Mouse (Mus musculus) heart, embryonic 16.5 days (tissue): ENCODE measurements around the gene Smpd1. TPM values are rescaled to one million over a fixed set of nuclear protein-coding genes. Genes with fewer than 3 reads are reported as not detected.

ENCODE experiments used
- ATAC-seq: fragments of 200-750 bp; cut with Nextera tagmentation; replicated peaks from 2 replicates; pipeline ENCODE4 v1.8.0; 2017; ENCODE audit warnings: moderate number of reproducible peaks; ENCODE audit not compliant: insufficient read depth, low FRiP score; ENCODE audit errors: extremely low read depth
- H3K27ac ChIP-seq: fragments of 300-500 bp; sonication (generic); 2 replicates; pipeline ENCODE4 v1.5.1; 2014; ENCODE audit warnings: mild to moderate bottlenecking, low read length, control low read depth, moderate library complexity
- H3K27me3 ChIP-seq: fragments of 300-500 bp; sonication (generic); 2 replicates; pipeline ENCODE4 v1.6.1; 2014; ENCODE audit warnings: low read length, mixed read lengths; ENCODE audit not compliant: control insufficient read depth, insufficient read depth
- H3K36me3 ChIP-seq: fragments of 300-500 bp; sonication (generic); 2 replicates; pipeline ENCODE4 v1.6.1; 2014; ENCODE audit not compliant: control insufficient read depth, insufficient read depth
- H3K4me1 ChIP-seq: fragments of 300-500 bp; sonication (generic); 2 replicates; pipeline ENCODE4 v1.6.1; 2014; ENCODE audit warnings: low read length, mixed read lengths; ENCODE audit not compliant: control insufficient read depth, insufficient read depth
- H3K4me2 ChIP-seq: fragments of 300-500 bp; sonication (generic); 2 replicates; pipeline ENCODE4 v1.6.1; 2014; ENCODE audit warnings: low read depth, mild to moderate bottlenecking, control low read depth, low read length
- H3K4me3 ChIP-seq: fragments of 300-500 bp; sonication (generic); 2 replicates; pipeline ENCODE4 v1.5.1; 2014; ENCODE audit warnings: mild to moderate bottlenecking, control low read depth, low read length
- H3K9ac ChIP-seq: fragments of 300-500 bp; sonication (generic); 2 replicates; pipeline ENCODE4 v1.6.1; 2014; ENCODE audit warnings: low read length, control low read depth
- H3K9me3 ChIP-seq: fragments of 300-500 bp; sonication (generic); replicated peaks from 2 replicates; pipeline ENCODE4 v1.6.1; 2016; ENCODE audit warnings: low read length; ENCODE audit not compliant: control insufficient read depth
- WGBS: fragments of 180-500 bp; shearing (Covaris S2); extraction: QIAGEN DNeasy Blood & Tissue Kit; methylation state at CpG from one replicate; pipeline ENCODE4 v1.1.7; 2014; 5-methylcytosine and 5-hydroxymethylcytosine counted together
- polyA plus RNA-seq: library from polyadenylated mRNA; unstranded; fragments of >200 nt; fragmentation: Nextera tagmentation; extraction: Ambion mirVana; gene quantifications from 2 replicates; pipeline ENCODE4 v1.2.1, GENCODE M21; 2015

The Smpd1 gene
- polyA plus RNA-seq, 1 experiment from 2014 or later, result 61.7 TPM

DNA sequence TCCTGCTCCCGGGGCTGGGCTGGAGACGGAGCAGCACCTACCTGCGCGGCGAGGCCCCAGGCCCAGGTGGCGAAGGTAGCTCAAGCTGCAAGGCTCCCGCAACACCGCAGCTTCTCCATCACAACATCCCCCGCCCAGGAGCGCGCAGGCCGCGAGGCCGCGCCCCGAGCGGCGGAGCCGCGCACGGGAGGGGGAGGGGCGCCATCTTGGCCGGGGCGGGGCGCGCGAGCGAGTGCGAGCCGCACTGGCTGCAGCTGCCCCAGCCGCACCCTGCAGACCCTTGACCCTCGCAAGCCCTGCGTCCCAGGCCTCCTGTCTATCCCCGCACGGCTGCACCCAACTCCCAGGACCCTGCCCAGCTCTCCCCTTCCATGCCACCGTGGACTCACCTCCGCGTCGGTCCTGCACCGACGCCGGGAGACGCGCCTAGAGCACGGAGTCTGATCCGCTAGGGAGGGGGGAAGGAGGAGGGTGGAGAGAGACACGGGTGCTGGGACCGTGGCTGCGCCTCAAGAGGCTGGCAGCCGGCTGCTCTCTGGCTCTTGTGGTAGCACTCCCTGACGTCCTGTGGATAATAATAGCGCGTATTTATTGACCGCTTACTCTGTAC lies 27.0 kb downstream of the Smpd1 start, which contains the start of gene Apbb1:
Gene Apbb1, minus strand, starts transcription at position 560 of the 610 bp plus-strand sequence.
- no peaks in the 10 kb centered on the region for H3K9me3 ChIP-seq
- peak within 1 kb of the TSS; percentile 83 for H3K9ac ChIP-seq
- peaks cover 7% of the 10 kb centered on the region for H3K4me1 ChIP-seq
- peak; percentile 95 for ATAC-seq
- under 1% methylated on average over 47 of the region's 54 CpGs for WGBS
- H3K27me3 ChIP-seq, result no peaks in the 10 kb centered on the region
- no peaks in the 10 kb centered on the region for H3K36me3 ChIP-seq
- H3K4me2 ChIP-seq, result peak within 1 kb of the TSS; percentile 69
- H3K27ac ChIP-seq, result peak within 1 kb of the TSS; percentile 86
- H3K4me3 ChIP-seq, result peak within 1 kb of the TSS; percentile 85

DNA sequence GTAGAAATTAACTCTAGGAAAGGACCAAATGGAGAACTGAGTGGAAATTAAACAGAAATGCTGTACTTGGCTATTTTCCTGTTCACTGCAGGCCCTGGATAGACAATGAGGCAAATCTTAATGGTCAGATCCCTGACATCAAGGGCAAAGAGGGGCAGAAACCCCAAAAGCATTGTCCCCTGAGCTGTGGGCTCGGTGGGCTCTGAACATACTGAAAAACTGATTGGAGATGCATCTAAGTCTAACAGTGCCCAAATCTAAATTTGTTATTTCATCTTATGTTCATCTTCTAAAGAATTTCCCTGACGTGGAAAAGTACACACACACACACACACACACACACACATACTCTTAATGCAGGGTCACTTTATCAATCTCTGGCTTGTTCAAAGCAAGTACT lies 27.8 kb downstream of the Smpd1 start:
- Histone ChIP-seq H3K4me1 (peaks cover 7% of the 10 kb centered on the region), H3K36me3 (no peaks in the 10 kb centered on the region), H3K4me2 (peak overlapping the region; percentile 69), H3K9ac (peak overlapping the region; percentile 83), H3K9me3 (no peaks in the 10 kb centered on the region), H3K4me3 (peak overlapping the region; percentile 85), H3K27me3 (no peaks in the 10 kb centered on the region), H3K27ac (peak overlapping the region; percentile 86)
- ATAC-seq, result no peak
- 60% methylated on average over 2 of the region's 2 CpGs for WGBS

DNA sequence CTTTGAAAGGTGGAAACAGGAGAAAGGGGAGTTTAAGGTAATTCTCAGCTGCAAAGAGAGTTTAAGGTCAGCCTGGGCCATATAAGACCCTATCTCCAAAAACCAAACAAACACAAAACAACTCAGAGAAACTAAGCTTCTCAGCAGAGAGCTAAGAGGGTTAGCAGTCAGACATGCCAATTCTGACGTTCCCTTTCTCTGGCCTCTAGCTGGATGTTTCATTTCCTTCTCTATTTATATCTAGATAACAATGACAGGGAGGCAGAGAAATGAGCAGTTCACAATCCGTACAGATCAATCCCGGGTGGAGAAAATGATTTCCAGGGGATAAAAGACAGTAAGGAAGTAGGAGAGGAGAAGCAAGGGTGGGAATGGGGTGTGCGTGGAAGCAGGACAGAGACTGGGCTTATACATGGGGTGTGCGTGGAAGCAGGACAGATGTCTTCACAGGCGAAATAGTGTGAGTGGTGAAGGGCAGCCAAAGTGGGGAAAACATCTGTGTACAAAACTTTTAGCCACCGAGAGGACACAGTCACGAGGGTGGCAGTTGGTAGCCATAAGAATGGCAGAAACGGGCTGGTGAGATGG lies 34.3 kb downstream of the Smpd1 start:
- no peak for ATAC-seq
- Histone ChIP-seq H3K9me3 (no peaks in the 10 kb centered on the region), H3K4me3 (no peak overlapping the region), H3K27ac (no peak overlapping the region), H3K27me3 (no peaks in the 10 kb centered on the region), H3K36me3 (no peaks in the 10 kb centered on the region), H3K4me2 (no peak overlapping the region), H3K4me1 (no peaks in the 10 kb centered on the region), H3K9ac (no peak overlapping the region)
- WGBS, result 50% methylated on average over 9 of the region's 9 CpGs

DNA sequence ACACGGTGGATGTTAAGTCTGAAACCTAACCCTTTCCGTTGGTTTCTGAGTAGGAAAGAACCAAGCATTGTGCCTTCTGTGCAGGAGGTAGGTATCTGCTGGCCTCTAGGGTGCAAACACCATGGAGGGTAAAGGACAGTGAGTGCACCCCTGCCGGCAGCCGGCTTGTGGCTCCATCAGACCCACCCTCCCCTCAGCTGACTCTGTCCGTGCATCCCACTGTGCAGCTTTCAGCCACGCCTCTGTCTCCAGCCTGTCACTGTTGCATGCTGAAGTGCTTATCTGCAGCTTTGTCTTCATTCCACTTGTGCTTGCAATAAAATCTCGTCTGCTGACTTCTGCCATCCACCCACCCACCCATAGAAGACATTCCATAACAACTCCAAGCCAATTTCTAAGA lies 35.9 kb downstream of the Smpd1 start:
- H3K9ac ChIP-seq, result no peak overlapping the region
- no peak overlapping the region for H3K4me3 ChIP-seq
- no peak overlapping the region for H3K27ac ChIP-seq
- H3K4me2 ChIP-seq, result no peak overlapping the region
- no peaks in the 10 kb centered on the region for H3K4me1 ChIP-seq
- H3K9me3 ChIP-seq, result no peaks in the 10 kb centered on the region
- no peak for ATAC-seq
- WGBS, result 25% methylated on average over 7 of the region's 7 CpGs
- no peaks in the 10 kb centered on the region for H3K27me3 ChIP-seq
- H3K36me3 ChIP-seq, result no peaks in the 10 kb centered on the region

DNA sequence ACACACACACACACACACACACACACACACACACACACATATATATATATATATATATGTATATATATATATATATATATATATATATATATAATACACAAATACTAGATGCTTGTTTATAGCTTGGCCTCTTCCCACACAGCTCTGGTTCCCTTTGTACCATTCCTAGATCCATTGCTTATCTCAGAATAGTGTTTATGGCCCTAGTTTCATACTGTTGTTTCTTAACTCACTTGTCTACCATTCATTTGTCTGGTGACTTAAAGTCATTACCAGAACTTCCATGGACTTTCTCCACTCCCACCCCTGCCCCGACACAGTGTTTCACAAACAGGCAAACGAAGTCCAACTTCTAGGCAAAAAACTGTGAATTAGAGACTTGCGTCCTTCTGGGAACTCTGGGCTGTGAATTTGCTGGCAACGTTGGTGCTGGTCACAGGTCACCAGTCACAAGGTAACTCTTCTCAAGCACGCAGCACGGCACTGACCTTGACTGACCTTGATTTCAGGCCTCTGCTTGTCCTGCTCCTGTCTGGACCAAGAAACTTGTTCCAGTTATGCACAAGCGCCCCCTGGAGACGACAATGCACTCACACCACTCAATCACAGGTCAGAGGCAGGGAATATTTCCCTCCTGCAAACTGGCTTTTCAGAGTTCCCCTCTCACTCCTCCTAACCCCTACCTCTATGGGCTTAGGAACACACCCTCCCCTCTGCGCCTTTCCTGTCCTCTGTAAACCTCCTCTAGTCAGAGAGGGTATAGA lies 48.9 kb downstream of the Smpd1 start:
- WGBS, result 36% methylated on average over 9 of the region's 9 CpGs
- H3K27ac ChIP-seq, result no peak overlapping the region
- H3K4me2 ChIP-seq, result no peak overlapping the region
- H3K9me3 ChIP-seq, result peaks cover 4% of the 10 kb centered on the region
- H3K36me3 ChIP-seq, result no peaks in the 10 kb centered on the region
- ATAC-seq, result no peak; the same call in 1 of the 2 replicates
- no peaks in the 10 kb centered on the region for H3K4me1 ChIP-seq
- H3K4me3 ChIP-seq, result no peak overlapping the region
- no peak overlapping the region for H3K9ac ChIP-seq
- H3K27me3 ChIP-seq, result no peaks in the 10 kb centered on the region

Other genes with a start within 250 kb of the Smpd1 start
- not detected in 2 replicates for gene Olfr689, start 243.2 kb upstream of the Smpd1 start, polyA plus RNA-seq
- not detected in 2 replicates for gene Olfr690, start 220.3 kb upstream of the Smpd1 start, polyA plus RNA-seq
- 0.06 and 0.14 TPM in 2 replicates for gene Olfr691, start 212.1 kb upstream of the Smpd1 start, polyA plus RNA-seq
- gene Olfr692, start 186.1 kb upstream of the Smpd1 start, polyA plus RNA-seq, result not detected in 2 replicates
- not detected in 2 replicates for gene Gm5901, start 179.3 kb upstream of the Smpd1 start, polyA plus RNA-seq
- gene Fam160a2, start 154.3 kb upstream of the Smpd1 start, polyA plus RNA-seq, result 32.5 and 34.5 TPM in 2 replicates
- gene Cnga4, start 149.8 kb upstream of the Smpd1 start, polyA plus RNA-seq, result 0.05 TPM in 1 of 2 replicates, not detected in the other
- gene Cckbr, start 128.6 kb upstream of the Smpd1 start, polyA plus RNA-seq, result not detected in 2 replicates
- 97.4 and 97.5 TPM in 2 replicates for gene Cavin3, start 72.1 kb upstream of the Smpd1 start, polyA plus RNA-seq
- gene Apbb1, start 27.3 kb downstream of the Smpd1 start, polyA plus RNA-seq, result 44.5 and 49.5 TPM in 2 replicates
- 0.25 and 0.91 TPM in 2 replicates for gene Hpx, start 45.8 kb downstream of the Smpd1 start, polyA plus RNA-seq
- 32.9 and 35.7 TPM in 2 replicates for gene Trim3, start 79.2 kb downstream of the Smpd1 start, polyA plus RNA-seq
- 147 and 158 TPM in 2 replicates for gene Timm10b, start 85.7 kb downstream of the Smpd1 start, polyA plus RNA-seq
- gene Arfip2, start 86.1 kb downstream of the Smpd1 start, polyA plus RNA-seq, result 46.5 and 46.6 TPM in 2 replicates
- 30.8 and 36.5 TPM in 2 replicates for gene Gm45799, start 86.2 kb downstream of the Smpd1 start, polyA plus RNA-seq
- 0.38 and 0.49 TPM in 2 replicates for gene Dnhd1, start 96.5 kb downstream of the Smpd1 start, polyA plus RNA-seq
- 403 and 415 TPM in 2 replicates for gene Ilk, start 182.2 kb downstream of the Smpd1 start, polyA plus RNA-seq
- 21.7 and 22.2 TPM in 2 replicates for gene Rrp8, start 183.0 kb downstream of the Smpd1 start, polyA plus RNA-seq
- 89.0 and 94.2 TPM in 2 replicates for gene Taf10, start 190.0 kb downstream of the Smpd1 start, polyA plus RNA-seq
- 74.6 and 77.5 TPM in 2 replicates for gene Tpp1, start 197.9 kb downstream of the Smpd1 start, polyA plus RNA-seq
- 3.1 and 4.3 TPM in 2 replicates for gene Dchs1, start 233.3 kb downstream of the Smpd1 start, polyA plus RNA-seq